Mouse (Mus musculus) heart, embryonic 12.5 days (tissue): ENCODE measurements at regions not wholly inside any gene's neighbourhood (a gene's known extent, or its start where the extent isn't known, plus 50 kb on each side); places are given as distances from the start of the nearest gene placed in this dataset.
"Not testable (repeated sequence)": the region's sequence is repeated elsewhere in the genome, so short reads cannot be mapped to it uniquely, and the experiment has no call there.

Experiments
- ATAC-seq: fragments of 200-750 bp; cut with Nextera tagmentation; 2 replicates; pipeline ENCODE4 v1.8.0; 2017; ENCODE audit warnings: moderate TSS enrichment, moderate library complexity; ENCODE audit not compliant: insufficient number of reproducible peaks, low FRiP score
- H3K27ac ChIP-seq: fragments of 300-500 bp; sonication (generic); 2 replicates; pipeline ENCODE4 v1.5.1; 2016; ENCODE audit warnings: mild to moderate bottlenecking, moderate library complexity; ENCODE audit not compliant: poor library complexity, severe bottlenecking
- H3K27me3 ChIP-seq: fragments of 300-500 bp; sonication (generic); replicated peaks from 2 replicates; pipeline ENCODE4 v1.6.1; 2016; ENCODE audit warnings: mild to moderate bottlenecking, moderate library complexity
- H3K36me3 ChIP-seq: fragments of 300-500 bp; sonication (generic); 2 replicates; pipeline ENCODE4 v1.6.1; 2016; ENCODE audit warnings: mild to moderate bottlenecking, moderate library complexity
- H3K4me1 ChIP-seq: fragments of 300-500 bp; sonication (generic); replicated peaks from 2 replicates; pipeline ENCODE4 v1.6.1; 2016; ENCODE audit warnings: mild to moderate bottlenecking
- H3K4me2 ChIP-seq: fragments of 300-500 bp; sonication (generic); 2 replicates; pipeline ENCODE4 v1.6.1; 2016; ENCODE audit warnings: mild to moderate bottlenecking, moderate library complexity
- H3K4me3 ChIP-seq: fragments of 300-500 bp; sonication (generic); 2 replicates; pipeline ENCODE4 v1.5.1; 2016; ENCODE audit warnings: mild to moderate bottlenecking
- H3K9ac ChIP-seq: fragments of 300-500 bp; sonication (generic); 2 replicates; pipeline ENCODE4 v1.6.1; 2016; ENCODE audit warnings: mild to moderate bottlenecking, moderate library complexity
- H3K9me3 ChIP-seq: fragments of 300-500 bp; sonication (generic); replicated peaks from 2 replicates; pipeline ENCODE4 v1.6.1; 2016; ENCODE audit warnings: mild to moderate bottlenecking, moderate library complexity
- WGBS: fragments of 180-500 bp; shearing (Covaris S2); methylation state at CpG from one replicate; pipeline ENCODE4 v1.1.7; 2016; 5-methylcytosine and 5-hydroxymethylcytosine counted together

- H3K4me1 ChIP-seq, H3K4me2 ChIP-seq, H3K9ac ChIP-seq, H3K4me3 ChIP-seq, H3K27me3 ChIP-seq, H3K9me3 ChIP-seq, H3K27ac ChIP-seq, H3K36me3 ChIP-seq, ATAC-seq: not testable (repeated sequence)
- WGBS, result 58% methylated on average over 6 of the region's 6 CpGs
Observed at GRCm38 (mm10) chr3:124193331-124193730, 127.3 kb upstream of the Tram1l1 start.

- ATAC-seq, H3K4me2 ChIP-seq, H3K4me3 ChIP-seq, H3K4me1 ChIP-seq, H3K27me3 ChIP-seq, H3K9me3 ChIP-seq, H3K27ac ChIP-seq, H3K9ac ChIP-seq, H3K36me3 ChIP-seq: not testable (repeated sequence)
- 78% methylated on average over 9 of the region's 9 CpGs for WGBS
Observed at GRCm38 (mm10) chr3:124200226-124200940, 120.3 kb upstream of the Tram1l1 start.

DNA sequence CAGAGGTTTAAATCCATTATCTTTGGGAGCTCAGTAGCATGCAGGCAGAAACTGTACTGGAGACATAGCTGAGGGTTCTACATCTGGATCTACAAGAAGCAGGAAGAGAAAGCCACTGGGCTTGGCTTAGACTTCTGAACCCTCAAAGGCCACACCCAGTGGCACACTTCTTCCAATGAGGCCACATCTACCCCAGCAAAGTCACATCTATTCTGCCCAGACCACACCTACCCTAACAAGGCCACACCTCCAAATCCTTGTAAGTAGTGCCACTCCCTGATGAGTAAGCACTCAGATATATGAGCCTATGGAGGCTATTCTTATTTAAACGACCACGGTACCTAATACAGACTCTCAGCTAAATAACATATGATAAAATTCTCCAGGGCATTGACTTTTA is 103.5 kb upstream of the Tram1l1 start:
- Histone ChIP-seq H3K36me3 (no peaks in the 10 kb centered on the region), H3K4me2 (no peak overlapping the region), H3K9me3 (no peaks in the 10 kb centered on the region), H3K9ac (no peak overlapping the region), H3K4me1 (no peaks in the 10 kb centered on the region), H3K27me3 (no peaks in the 10 kb centered on the region), H3K27ac (no peak overlapping the region), H3K4me3 (no peak overlapping the region)
- ATAC-seq, result no peak
- 90% methylated on average over 2 of the region's 2 CpGs for WGBS

- Histone ChIP-seq H3K9me3 (0 out of 2 replicates have a peak, but pooled peaks cover 2% of the 10 kb centered on the region), H3K4me2 (no peak overlapping the region), H3K4me1 (no peaks in the 10 kb centered on the region), H3K36me3 (no peaks in the 10 kb centered on the region), H3K9ac (no peak overlapping the region), H3K4me3 (no peak overlapping the region), H3K27ac (no peak overlapping the region), H3K27me3 (no peaks in the 10 kb centered on the region)
- no peak for ATAC-seq
- 76% methylated on average over 4 of the region's 4 CpGs for WGBS
Observed at GRCm38 (mm10) chr3:124225982-124226381, 94.7 kb upstream of the Tram1l1 start.

DNA sequence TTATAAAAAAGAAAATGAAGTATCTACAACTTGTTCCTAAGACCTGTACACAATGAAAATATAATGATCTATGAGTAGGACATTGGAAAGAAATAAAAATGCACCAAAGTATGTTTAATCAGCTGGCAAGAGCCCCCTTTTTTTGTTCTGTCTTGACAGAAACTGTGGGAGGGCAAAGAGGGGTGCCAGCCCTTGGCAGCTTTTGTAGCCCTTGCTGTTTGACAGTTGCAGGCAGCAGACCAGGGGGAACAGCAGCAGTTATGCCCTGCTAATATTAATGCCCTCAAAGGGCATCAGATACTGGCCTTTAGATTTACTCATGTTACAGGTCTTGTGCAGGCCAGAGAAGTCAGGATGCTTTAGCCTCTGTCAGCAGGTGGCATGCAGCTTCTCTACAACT is 93.0 kb upstream of the Tram1l1 start:
- no peak overlapping the region for H3K27ac ChIP-seq
- no peak for ATAC-seq
- H3K36me3 ChIP-seq, result no peaks in the 10 kb centered on the region
- no peak overlapping the region for H3K4me3 ChIP-seq
- H3K27me3 ChIP-seq, result no peaks in the 10 kb centered on the region
- no peaks in the 10 kb centered on the region for H3K4me1 ChIP-seq
- no peak overlapping the region for H3K4me2 ChIP-seq
- H3K9me3 ChIP-seq, result 0 out of 2 replicates have a peak, but pooled peaks cover 2% of the 10 kb centered on the region
- no peak overlapping the region for H3K9ac ChIP-seq

DNA sequence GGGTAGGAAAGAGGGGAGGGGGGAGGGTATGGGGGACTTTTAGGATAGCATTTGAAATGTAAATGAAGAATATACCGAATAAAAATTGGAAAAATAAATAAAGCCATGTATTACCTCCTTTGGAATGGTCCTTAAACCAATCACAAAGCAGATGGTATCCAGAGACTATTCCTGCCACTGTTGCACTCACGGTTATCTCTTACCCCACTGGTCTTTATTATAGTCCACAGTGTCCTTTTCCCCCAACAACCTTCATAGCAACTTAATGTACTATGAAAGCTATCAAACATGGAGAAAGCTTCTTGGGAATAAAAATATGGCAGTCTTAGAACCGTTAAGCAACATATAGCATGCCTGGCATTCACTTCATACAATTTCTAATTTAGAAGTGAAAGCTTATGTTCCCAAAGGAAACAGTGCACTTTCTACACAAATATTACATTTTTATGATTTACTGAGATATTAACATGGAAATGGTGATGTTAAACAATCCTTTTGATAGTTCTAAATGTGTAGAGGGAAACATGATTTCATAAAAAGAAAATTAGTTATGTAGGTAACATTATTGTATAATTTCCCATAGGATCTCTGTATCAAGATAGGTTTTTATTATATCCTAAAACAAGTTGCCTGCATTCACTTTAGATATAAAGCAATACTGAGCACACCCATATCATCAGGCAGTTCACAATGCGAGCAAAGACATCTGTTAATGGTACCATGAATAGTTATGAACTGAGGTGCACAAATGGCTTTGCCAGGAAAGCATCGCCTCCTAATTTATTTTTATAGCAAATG is 79.5 kb upstream of the Tram1l1 start:
- 74% methylated on average over 5 of the region's 5 CpGs for WGBS
- no peaks in the 10 kb centered on the region for H3K36me3 ChIP-seq
- no peak overlapping the region for H3K4me2 ChIP-seq
- H3K4me1 ChIP-seq, result no peaks in the 10 kb centered on the region
- no peak overlapping the region for H3K27ac ChIP-seq
- no peak for ATAC-seq
- H3K27me3 ChIP-seq, result no peaks in the 10 kb centered on the region
- H3K9me3 ChIP-seq, result no peaks in the 10 kb centered on the region
- H3K9ac ChIP-seq, result no peak overlapping the region
- no peak overlapping the region for H3K4me3 ChIP-seq

DNA sequence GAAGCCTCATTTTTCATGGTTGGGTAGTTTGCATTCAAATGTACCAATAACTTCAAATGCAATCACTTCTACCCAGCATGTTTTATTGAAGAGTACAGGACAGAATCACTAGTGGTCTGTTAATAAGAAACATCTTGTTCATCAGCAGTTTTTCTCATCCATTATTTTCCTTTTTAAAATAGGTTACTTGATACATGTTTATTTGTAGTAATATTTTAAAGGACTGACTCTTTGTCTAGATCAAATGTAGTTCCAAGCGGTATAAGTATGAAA is 79.0 kb upstream of the Tram1l1 start:
- Histone ChIP-seq H3K4me2 (no peak overlapping the region), H3K4me3 (no peak overlapping the region), H3K36me3 (no peaks in the 10 kb centered on the region), H3K4me1 (no peaks in the 10 kb centered on the region), H3K9me3 (no peaks in the 10 kb centered on the region), H3K27me3 (no peaks in the 10 kb centered on the region), H3K9ac (no peak overlapping the region), H3K27ac (no peak overlapping the region)
- 86% methylated on average over 1 of the region's 1 CpGs for WGBS
- no peak for ATAC-seq

GRCm38 (mm10) chr3:124262150-124262549 is 58.5 kb upstream of the Tram1l1 start:
- Histone ChIP-seq H3K9ac (no peak overlapping the region), H3K4me1 (no peaks in the 10 kb centered on the region), H3K36me3 (no peaks in the 10 kb centered on the region), H3K9me3 (no peaks in the 10 kb centered on the region), H3K27me3 (no peaks in the 10 kb centered on the region), H3K4me2 (no peak overlapping the region), H3K4me3 (no peak overlapping the region), H3K27ac (no peak overlapping the region)
- WGBS, result 66% methylated on average over 3 of the region's 3 CpGs
- ATAC-seq, result no peak

DNA sequence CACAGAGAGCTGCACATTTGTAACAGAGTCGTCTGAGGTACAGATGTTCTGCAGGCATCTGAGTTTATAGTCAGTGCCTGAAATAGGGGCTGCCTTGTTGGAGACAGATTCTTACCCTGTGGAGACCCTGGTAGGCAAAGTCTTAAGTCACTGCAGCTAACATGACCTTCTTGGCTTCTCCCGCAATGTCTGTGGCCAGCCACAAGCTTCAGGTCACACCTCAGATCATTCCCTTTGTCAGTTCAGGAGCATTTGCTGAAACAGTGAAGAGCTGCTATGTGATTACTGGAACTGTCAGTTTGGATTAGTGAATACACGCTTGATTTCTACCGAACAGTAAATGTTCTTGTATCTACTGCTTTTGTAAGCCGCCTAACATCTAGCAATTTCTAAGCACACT is 53.8 kb upstream of the Tram1l1 start:
- ATAC-seq, result no peak
- 66% methylated on average over 5 of the region's 5 CpGs for WGBS
- H3K9ac ChIP-seq, result no peak overlapping the region
- no peaks in the 10 kb centered on the region for H3K4me1 ChIP-seq
- H3K4me3 ChIP-seq, result no peak overlapping the region
- H3K36me3 ChIP-seq, result no peaks in the 10 kb centered on the region
- no peak overlapping the region for H3K27ac ChIP-seq
- H3K4me2 ChIP-seq, result no peak overlapping the region
- H3K27me3 ChIP-seq, result no peaks in the 10 kb centered on the region
- H3K9me3 ChIP-seq, result no peaks in the 10 kb centered on the region

GRCm38 (mm10) chr3:124270506-124270905 is 50.1 kb upstream of the Tram1l1 start:
- Histone ChIP-seq H3K36me3 (no peaks in the 10 kb centered on the region), H3K9me3 (no peaks in the 10 kb centered on the region), H3K27ac (no peak overlapping the region), H3K4me3 (no peak overlapping the region), H3K9ac (no peak overlapping the region), H3K4me2 (no peak overlapping the region), H3K4me1 (no peaks in the 10 kb centered on the region), H3K27me3 (no peaks in the 10 kb centered on the region)
- ATAC-seq, result no peak
- 64% methylated on average over 5 of the region's 5 CpGs for WGBS
